Mouse (Mus musculus): ENCODE results near the gene Usp40.

GRCm38 (mm10) chr1:87896921-87897320 lies 111.4 kb downstream of the Usp40 start:
- TF ChIP-seq POLR2A (IDR thresholded peaks at IDR 0.05; ENCODE audit: low read depth, low read length): no peak
- no peak for TF ChIP-seq CTCF (conservative IDR thresholded peaks at IDR 0.05; ENCODE audit: insufficient read depth, insufficient read length, low read depth, low read length)

Data from kidney, adult 2 months (tissue).